Mouse (Mus musculus) spleen, adult 12 weeks (tissue): ENCODE results near the gene Gm44596.

Experiments used
- DNase-seq: peaks from one replicate; pipeline ENCODE4 v3.0.0; 2022; ENCODE audit warnings: low spot score

The Gm44596 gene

GRCm38 (mm10) chr6:128375192-128375591, at the start of gene Gm44596, which contains the start of gene Tex52:
Gm44596 (plus strand) TSS chr6:128375503.
Tex52 (plus strand) TSS chr6:128375456.
- no peak for DNase-seq

GRCm38 (mm10) chr6:128334397-128335124, 40.7 kb upstream of the Gm44596 start:
- peak; percentile 28 for DNase-seq

GRCm38 (mm10) chr6:128337467-128337866, 37.8 kb upstream of the Gm44596 start:
- no peak for DNase-seq

- no peak for DNase-seq
Measured at GRCm38 (mm10) chr6:128338876-128339275, 36.4 kb upstream of the Gm44596 start.

GRCm38 (mm10) chr6:128341956-128342723, 33.2 kb upstream of the Gm44596 start:
- no peak for DNase-seq

GRCm38 (mm10) chr6:128345623-128346022, 29.7 kb upstream of the Gm44596 start:
- DNase-seq, result no peak

- DNase-seq, result no peak
Measured at GRCm38 (mm10) chr6:128346782-128347181, 28.5 kb upstream of the Gm44596 start.

GRCm38 (mm10) chr6:128349711-128350110, 25.6 kb upstream of the Gm44596 start:
- DNase-seq, result no peak

- DNase-seq, result no peak
Measured at GRCm38 (mm10) chr6:128354140-128354539, 21.2 kb upstream of the Gm44596 start.

- DNase-seq, result peak; percentile 14
Measured at GRCm38 (mm10) chr6:128355201-128355681, 20.1 kb upstream of the Gm44596 start.

- peak; percentile 84 for DNase-seq
Measured at GRCm38 (mm10) chr6:128355726-128356416, 19.4 kb upstream of the Gm44596 start, which contains the start of gene Tulp3. Tulp3 (minus strand) TSS chr6:128355851.

- DNase-seq, result peak; percentile 27
Measured at GRCm38 (mm10) chr6:128358999-128359398, 16.3 kb upstream of the Gm44596 start.

GRCm38 (mm10) chr6:128361901-128362300, 13.4 kb upstream of the Gm44596 start:
- no peak for DNase-seq

GRCm38 (mm10) chr6:128362381-128363006, 12.8 kb upstream of the Gm44596 start, which contains the start of the genes Rhno1 and Foxm1:
Rhno1 (minus strand) TSS chr6:128362911.
Foxm1 (plus strand) TSS chr6:128362967.
- peak; percentile 76 for DNase-seq

- no peak for DNase-seq
Measured at GRCm38 (mm10) chr6:128363007-128363825, 12.1 kb upstream of the Gm44596 start.

- no peak for DNase-seq
Measured at GRCm38 (mm10) chr6:128364721-128365120, 10.6 kb upstream of the Gm44596 start.

GRCm38 (mm10) chr6:128366466-128366865, 8.8 kb upstream of the Gm44596 start:
- DNase-seq, result no peak

GRCm38 (mm10) chr6:128370040-128370439, 5.3 kb upstream of the Gm44596 start:
- DNase-seq, result no peak

GRCm38 (mm10) chr6:128376371-128377085, 1.2 kb downstream of the Gm44596 start:
- no peak for DNase-seq

GRCm38 (mm10) chr6:128379636-128380035, 4.3 kb downstream of the Gm44596 start:
- DNase-seq, result no peak
